Mouse (Mus musculus): ENCODE data around the gene Tfap2e.

DNA sequence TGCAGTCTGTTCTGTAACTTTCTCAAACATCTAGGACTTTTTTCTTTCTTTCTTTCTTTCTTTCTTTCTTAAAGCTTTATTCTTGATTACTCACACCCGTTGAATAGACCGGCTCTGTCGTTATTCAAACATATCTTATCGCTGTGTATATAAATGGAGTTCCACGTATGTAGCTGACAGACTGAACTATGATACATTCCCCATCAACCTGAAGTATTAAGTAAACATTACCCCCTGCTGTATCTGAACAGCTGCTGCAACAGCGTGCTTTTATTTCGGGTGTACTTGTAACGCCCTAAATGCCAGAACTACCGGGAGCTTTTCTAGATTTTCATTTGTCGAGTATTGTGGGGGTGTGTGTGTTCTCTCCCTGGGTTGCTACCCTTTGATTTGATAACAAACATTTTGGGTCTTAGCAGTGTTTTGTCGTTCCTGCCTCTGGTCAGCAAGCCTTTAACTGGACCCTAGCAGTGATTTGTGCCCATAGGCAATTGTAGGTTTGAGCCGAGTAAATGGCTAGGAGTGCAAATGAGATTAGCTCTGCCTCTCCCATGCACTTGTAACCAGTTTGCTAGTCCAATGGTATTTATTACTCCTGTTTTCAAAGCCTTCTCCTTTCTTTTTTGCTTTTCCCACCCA is 18.8 kb upstream of the Tfap2e start:
- no peak for TF ChIP-seq CTCF (IDR thresholded peaks at IDR 0.05; ENCODE audit: insufficient read depth, low read length)
- no peak for TF ChIP-seq POLR2A (IDR thresholded peaks at IDR 0.05; ENCODE audit: borderline replicate concordance, extremely low read depth, low read depth, low read length)
